Mouse (Mus musculus) embryonic facial prominence, embryonic 10.5 days (tissue): ENCODE results near the gene Ifna15. TPM values are rescaled to one million over a fixed set of nuclear protein-coding genes. Genes with fewer than 3 reads are reported as not detected.

ENCODE experiments used
- polyA plus RNA-seq: library from polyadenylated mRNA; unstranded; fragments of >200 nt; fragmentation: Nextera tagmentation; extraction: Ambion mirVana; gene quantifications from 2 replicates; pipeline ENCODE4 v1.2.1, GENCODE M21; 2016

Gene Ifna15
- polyA plus RNA-seq, 1 experiment from 2014 or later = not detected

Other genes starting within 250 kb of the Ifna15 start
- gene Hacd4, start 119.3 kb downstream of the Ifna15 start, polyA plus RNA-seq = 3.5 and 3.7 TPM in 2 replicates
- gene Ifnb1, start 35.5 kb downstream of the Ifna15 start, polyA plus RNA-seq = not detected in 2 replicates
- gene Ifna14, start 13.6 kb upstream of the Ifna15 start, polyA plus RNA-seq = not detected in 2 replicates
- not detected in 2 replicates for gene Ifna9, start 34.1 kb upstream of the Ifna15 start, polyA plus RNA-seq
- gene Ifna12, start 45.1 kb upstream of the Ifna15 start, polyA plus RNA-seq = not detected in 2 replicates
- not detected in 2 replicates for gene C87499, start 76.2 kb upstream of the Ifna15 start, polyA plus RNA-seq
- gene Ifna13, start 86.2 kb upstream of the Ifna15 start, polyA plus RNA-seq = not detected in 2 replicates
- gene Ifna16, start 118.7 kb upstream of the Ifna15 start, polyA plus RNA-seq = not detected in 2 replicates
- gene Ifna2, start 125.7 kb upstream of the Ifna15 start, polyA plus RNA-seq = not detected in 2 replicates
- gene Ifnab, start 133.1 kb upstream of the Ifna15 start, polyA plus RNA-seq = not detected in 2 replicates
- gene Gm26566, start 163.6 kb upstream of the Ifna15 start, polyA plus RNA-seq = 0.80 and 0.90 TPM in 2 replicates
- 100 and 110 TPM in 2 replicates for gene Klhl9, start 164.2 kb upstream of the Ifna15 start, polyA plus RNA-seq
- not detected in 2 replicates for gene Gm13271, start 196.6 kb upstream of the Ifna15 start, polyA plus RNA-seq
- gene Gm13283, start 201.9 kb upstream of the Ifna15 start, polyA plus RNA-seq = 0.14 and 0.20 TPM in 2 replicates
- gene Gm13290, start 215.6 kb upstream of the Ifna15 start, polyA plus RNA-seq = not detected in 2 replicates
- not detected in 2 replicates for gene Gm13289, start 218.7 kb upstream of the Ifna15 start, polyA plus RNA-seq
- gene Gm13272, start 221.6 kb upstream of the Ifna15 start, polyA plus RNA-seq = not detected in 2 replicates
- 0.14 TPM in 1 of 2 replicates, not detected in the other for gene Ifnz, start 223.9 kb upstream of the Ifna15 start, polyA plus RNA-seq
- gene Gm13276, start 227.5 kb upstream of the Ifna15 start, polyA plus RNA-seq = not detected in 2 replicates
- not detected in 2 replicates for gene Gm13277, start 230.4 kb upstream of the Ifna15 start, polyA plus RNA-seq
- gene Gm13278, start 233.3 kb upstream of the Ifna15 start, polyA plus RNA-seq = not detected in 2 replicates
- not detected in 2 replicates for gene Gm13275, start 236.2 kb upstream of the Ifna15 start, polyA plus RNA-seq
- not detected in 2 replicates for gene Gm13279, start 239.2 kb upstream of the Ifna15 start, polyA plus RNA-seq
- gene Gm13285, start 241.4 kb upstream of the Ifna15 start, polyA plus RNA-seq = 0.28 and 0.35 TPM in 2 replicates
- gene Gm13287, start 245.0 kb upstream of the Ifna15 start, polyA plus RNA-seq = not detected in 2 replicates
- not detected in 2 replicates for gene Gm13288, start 247.3 kb upstream of the Ifna15 start, polyA plus RNA-seq